Mouse (Mus musculus) heart, postnatal 0 days (tissue): ENCODE results near the gene Rhpn2.

Experiments used
- CTCF ChIP-seq: IDR thresholded peaks from 2 replicates; pipeline ENCODE4 v1.5.1; 2016; ENCODE audit warnings: antibody characterized with exemption, control low read depth, low read depth
- EP300 ChIP-seq: IDR thresholded peaks from 2 replicates; pipeline ENCODE4 v1.6.1; 2016; ENCODE audit warnings: antibody characterized with exemption, low read depth

DNA sequence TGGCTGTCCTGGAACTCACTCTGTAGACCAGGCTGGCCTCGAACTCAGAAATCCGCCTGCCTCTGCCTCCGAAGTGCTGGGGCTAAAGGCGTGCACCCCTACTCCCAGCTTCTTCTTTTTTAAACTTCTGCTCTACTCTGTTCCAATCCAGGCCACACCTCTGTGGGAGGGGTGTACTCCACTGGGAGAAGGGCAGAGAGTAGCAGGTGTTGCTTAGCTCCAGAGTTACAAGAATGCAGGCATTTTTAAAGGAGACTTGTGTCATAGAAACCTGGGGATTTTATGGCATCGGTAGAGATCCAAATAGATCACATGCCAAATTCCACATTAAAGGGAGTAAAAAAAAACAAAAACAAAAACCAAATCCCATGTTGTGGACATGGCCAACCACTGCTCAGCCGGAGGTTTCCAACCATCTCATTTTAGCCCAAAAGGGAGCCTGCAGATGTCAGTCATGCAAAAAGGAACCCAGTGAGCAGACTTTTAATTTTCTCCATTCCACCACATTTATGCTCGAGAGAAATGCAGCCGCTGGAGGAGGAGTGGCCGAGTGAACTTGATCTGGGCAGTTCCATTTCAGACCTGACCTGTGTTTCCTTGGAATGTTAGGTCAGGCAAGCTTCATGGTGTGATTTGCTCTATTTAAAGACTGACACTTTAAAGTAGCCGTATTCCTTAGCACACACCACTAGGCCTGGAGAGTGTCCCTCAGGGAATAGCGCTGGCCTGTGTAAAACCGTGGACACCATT lies 31.4 kb downstream of the Rhpn2 start:
- TF ChIP-seq EP300 (no peak), CTCF (no peak)
